Mouse (Mus musculus): Measurements from ENCODE around the gene Strbp. TPM values are rescaled to one million over a fixed set of nuclear protein-coding genes. Genes with fewer than 3 reads are reported as not detected.
"Not testable (repeated sequence)": the region's sequence is repeated elsewhere in the genome, so short reads cannot be mapped to it uniquely, and the experiment has no call there.

The Strbp gene
- polyA plus RNA-seq, 1 experiment from 2014 or later: 11.4 TPM

DNA sequence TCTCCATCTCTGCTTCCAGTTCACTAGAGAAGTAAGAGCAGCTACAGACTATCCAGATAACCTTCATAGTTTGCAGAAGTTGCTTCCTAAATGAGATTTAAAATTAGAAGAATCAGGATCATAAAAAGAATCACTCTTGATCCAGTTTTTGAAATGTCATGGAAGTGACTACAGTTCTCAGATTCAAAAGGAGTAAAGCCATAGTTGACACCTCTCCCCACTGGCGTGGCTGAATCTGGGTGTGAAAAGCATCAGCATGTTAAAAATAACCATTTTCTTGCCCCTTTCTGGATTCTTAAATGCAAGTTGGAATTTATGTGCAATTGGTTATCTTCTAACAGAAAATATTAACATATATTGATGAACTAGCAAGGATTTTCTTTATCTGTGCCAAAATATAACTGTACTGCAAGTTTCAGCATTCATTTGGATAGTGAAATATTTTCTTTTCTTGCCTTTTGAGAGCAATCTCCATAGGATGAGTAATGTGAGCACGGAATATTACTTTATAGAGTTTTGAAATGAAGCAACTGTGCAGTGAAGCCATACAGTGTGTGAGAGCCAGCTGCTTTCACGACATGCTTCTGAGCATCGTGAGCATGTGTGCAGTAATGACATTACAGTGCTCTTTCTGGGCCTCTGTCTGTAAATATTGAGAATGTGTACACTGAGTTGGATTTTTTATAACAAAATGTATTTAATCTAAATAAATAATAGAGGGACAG lies 184.9 kb downstream of the Strbp start:
- no peak overlapping the region for H3K27ac ChIP-seq (ENCODE audit: low read length)

DNA sequence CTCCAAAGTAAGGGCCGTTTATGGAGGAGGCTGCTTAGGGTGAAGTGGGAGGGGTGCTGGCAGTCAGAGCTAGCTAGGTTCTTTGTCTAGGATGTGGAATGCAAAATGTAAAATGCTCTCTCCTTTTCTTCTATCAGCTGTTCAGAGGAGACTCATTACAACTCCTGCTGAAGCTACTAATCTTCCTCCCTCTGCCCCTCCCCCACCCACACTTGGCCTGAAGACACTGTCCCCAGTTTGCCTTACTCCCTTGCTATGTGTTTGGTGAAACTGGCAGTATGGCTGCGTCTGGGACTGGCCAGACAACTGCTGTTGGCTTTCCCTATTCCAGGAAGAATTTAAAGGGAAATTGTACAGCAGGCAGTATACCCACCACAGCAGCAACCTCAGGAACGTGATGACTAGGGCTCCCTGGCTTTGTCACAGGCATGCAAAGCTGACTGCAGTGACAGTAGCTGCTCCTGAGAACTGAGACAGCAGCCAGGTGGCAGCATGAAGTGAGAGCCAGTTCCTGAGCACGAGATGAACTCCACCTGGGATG lies 186.7 kb downstream of the Strbp start:
- no peak overlapping the region for H3K4me3 ChIP-seq (ENCODE audit: low read depth, low read length)
- H3K27me3 ChIP-seq (ENCODE audit: control insufficient read depth, insufficient read depth, low read depth, low read length): no peaks in the 10 kb centered on the region
- H3K4me2 ChIP-seq (ENCODE audit: low read depth, low read length): no peak overlapping the region
- ATAC-seq (ENCODE audit: low read depth): no peak
- H3K27ac ChIP-seq (ENCODE audit: low read length): no peak overlapping the region
- no peak overlapping the region for H3K9ac ChIP-seq (ENCODE audit: low read depth, low read length)
- H3K4me1 ChIP-seq (ENCODE audit: control insufficient read depth, low read depth, low read length): no peaks in the 10 kb centered on the region
- no peaks in the 10 kb centered on the region for H3K36me3 ChIP-seq (ENCODE audit: control insufficient read depth, insufficient read depth)
- WGBS (ENCODE audit: insufficient replicate concordance): 62% methylated on average over 4 of the region's 4 CpGs
- no peaks in the 10 kb centered on the region for H3K9me3 ChIP-seq (replicated peaks; ENCODE audit: control insufficient read depth, low read length)

More for the DNA sequence above, 184.9 kb downstream of the Strbp start:
- Histone ChIP-seq H3K9me3 (replicated peaks; ENCODE audit: control insufficient read depth, low read length) (no peaks in the 10 kb centered on the region), H3K36me3 (ENCODE audit: control insufficient read depth, insufficient read depth) (no peaks in the 10 kb centered on the region), H3K27me3 (ENCODE audit: control insufficient read depth, insufficient read depth, low read depth, low read length) (no peaks in the 10 kb centered on the region), H3K4me1 (ENCODE audit: control insufficient read depth, low read depth, low read length) (no peaks in the 10 kb centered on the region), H3K4me3 (ENCODE audit: low read depth, low read length) (no peak overlapping the region), H3K4me2 (ENCODE audit: low read depth, low read length) (no peak overlapping the region), H3K9ac (ENCODE audit: low read depth, low read length) (no peak overlapping the region)
- ATAC-seq (ENCODE audit: low read depth): no peak
- 75% methylated on average over 4 of the region's 4 CpGs for WGBS (ENCODE audit: insufficient replicate concordance)

DNA sequence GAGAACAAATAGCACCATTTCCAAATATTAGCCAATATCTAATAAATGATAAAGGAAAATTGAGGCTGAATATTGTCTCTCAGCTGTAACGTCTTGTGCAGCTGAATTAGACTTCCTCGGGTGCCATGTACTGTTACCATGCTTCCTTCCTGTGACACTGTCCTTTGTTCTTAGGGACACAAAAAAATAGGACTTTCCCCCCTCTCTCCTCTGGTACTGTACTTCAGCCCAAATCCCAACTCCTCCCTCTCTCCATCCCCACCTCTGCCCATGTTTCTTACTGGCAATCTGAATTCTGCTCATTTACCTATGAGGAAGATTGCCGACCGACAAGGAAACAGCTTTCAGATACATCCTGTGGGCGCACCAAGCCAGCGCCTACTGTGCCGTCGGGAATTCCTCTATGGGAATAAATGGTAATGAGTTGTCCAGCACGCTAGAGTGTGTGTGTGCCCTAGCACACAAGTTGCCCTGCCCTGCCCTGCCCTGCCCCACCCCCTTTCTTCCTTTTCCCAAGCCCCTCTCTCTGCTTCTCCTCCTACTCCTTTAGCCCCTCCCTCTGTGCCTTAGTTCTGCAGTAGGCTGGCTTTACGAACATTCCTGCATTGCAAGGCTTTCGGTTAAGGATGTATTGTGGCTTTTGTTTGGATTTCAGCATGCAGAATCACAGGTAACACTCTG lies 187.5 kb downstream of the Strbp start, which contains the start of gene Gpr21:
Gene Gpr21, plus strand, starts transcription at position 303 of the 681 bp plus-strand sequence.
- H3K4me3 ChIP-seq (ENCODE audit: low read depth, low read length): no peak within 1 kb of the TSS
- H3K4me2 ChIP-seq (ENCODE audit: low read depth, low read length): no peak within 1 kb of the TSS
- ATAC-seq (ENCODE audit: low read depth): no peak
- no peaks in the 10 kb centered on the region for H3K9me3 ChIP-seq (replicated peaks; ENCODE audit: control insufficient read depth, low read length)
- no peak within 1 kb of the TSS for H3K27ac ChIP-seq (ENCODE audit: low read length)
- H3K36me3 ChIP-seq (ENCODE audit: control insufficient read depth, insufficient read depth): no peaks in the 10 kb centered on the region
- 48% methylated on average over 11 of the region's 11 CpGs for WGBS (ENCODE audit: insufficient replicate concordance)
- no peak within 1 kb of the TSS for H3K9ac ChIP-seq (ENCODE audit: low read depth, low read length)
- no peaks in the 10 kb centered on the region for H3K4me1 ChIP-seq (ENCODE audit: control insufficient read depth, low read depth, low read length)
- no peaks in the 10 kb centered on the region for H3K27me3 ChIP-seq (ENCODE audit: control insufficient read depth, insufficient read depth, low read depth, low read length)

DNA sequence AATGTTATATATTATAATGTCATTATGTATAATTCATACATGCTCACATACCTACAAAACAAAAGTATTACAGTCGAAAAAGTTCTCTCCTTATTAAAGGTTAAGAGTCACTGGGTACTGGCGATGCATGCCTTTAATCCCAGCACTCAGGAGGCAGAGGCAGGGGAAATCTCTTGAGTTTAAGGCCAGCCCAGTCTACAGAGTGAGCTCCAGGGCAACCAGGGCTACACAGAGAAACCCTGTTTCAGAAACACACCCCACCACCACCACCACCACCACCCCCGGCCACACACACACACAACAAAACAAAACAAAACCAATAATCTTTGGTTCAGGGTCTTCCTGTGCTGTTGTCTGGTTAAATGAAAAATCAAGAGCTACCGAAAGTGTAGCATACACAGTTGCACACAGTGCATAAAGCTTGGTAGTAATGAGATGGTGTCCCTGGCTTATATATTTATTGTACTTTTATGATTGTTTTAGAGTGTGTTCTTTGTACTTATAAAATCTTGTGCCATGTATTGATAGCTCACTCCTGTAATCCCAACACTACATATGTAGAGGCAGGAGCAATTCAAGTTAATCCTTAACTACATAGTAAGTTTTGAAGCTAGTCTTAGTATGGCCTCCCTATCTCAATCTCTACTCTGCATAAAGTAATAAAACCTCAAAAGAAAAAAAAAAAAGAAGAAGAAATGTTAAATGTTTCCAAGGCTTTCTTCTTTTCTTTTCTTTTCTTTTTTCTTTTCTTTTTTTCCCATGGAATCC lies 192.3 kb downstream of the Strbp start:
- H3K9ac ChIP-seq (ENCODE audit: low read depth, low read length): no peak overlapping the region
- no peak overlapping the region for H3K27ac ChIP-seq (ENCODE audit: low read length)
- no peak overlapping the region for H3K4me2 ChIP-seq (ENCODE audit: low read depth, low read length)
- no peaks in the 10 kb centered on the region; the same call in 1 of the 2 replicates for H3K36me3 ChIP-seq (ENCODE audit: control insufficient read depth, insufficient read depth)
- WGBS (ENCODE audit: insufficient replicate concordance): 76% methylated on average over 4 of the region's 4 CpGs
- no peak overlapping the region for H3K4me3 ChIP-seq (ENCODE audit: low read depth, low read length)
- H3K27me3 ChIP-seq (ENCODE audit: control insufficient read depth, insufficient read depth, low read depth, low read length): no peaks in the 10 kb centered on the region
- H3K4me1 ChIP-seq (ENCODE audit: control insufficient read depth, low read depth, low read length): no peaks in the 10 kb centered on the region
- no peak for ATAC-seq (ENCODE audit: low read depth)
- no peaks in the 10 kb centered on the region for H3K9me3 ChIP-seq (replicated peaks; ENCODE audit: control insufficient read depth, low read length)

DNA sequence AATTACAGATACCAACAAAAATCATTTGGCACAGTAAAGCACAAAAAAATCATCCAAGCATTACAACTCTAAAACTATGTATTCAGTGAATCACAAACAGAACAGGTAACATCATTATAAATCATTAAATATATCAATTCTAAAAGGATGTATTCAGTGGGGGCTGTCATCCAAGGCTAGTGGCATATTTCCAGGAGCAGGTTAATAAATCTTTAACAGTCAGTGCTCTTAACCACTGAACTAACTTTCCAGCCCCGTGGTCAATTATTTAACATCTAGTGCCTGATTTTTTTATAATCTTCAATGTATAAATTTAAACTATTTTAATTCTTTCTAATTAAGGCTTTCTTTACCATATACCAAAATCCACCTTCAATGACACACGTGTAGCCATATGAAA lies 197.8 kb downstream of the Strbp start:
- H3K4me1 ChIP-seq (ENCODE audit: control insufficient read depth, low read depth, low read length); H3K9me3 ChIP-seq (replicated peaks; ENCODE audit: control insufficient read depth, low read length); H3K27ac ChIP-seq (ENCODE audit: low read length); H3K4me3 ChIP-seq (ENCODE audit: low read depth, low read length); H3K4me2 ChIP-seq (ENCODE audit: low read depth, low read length); H3K36me3 ChIP-seq (ENCODE audit: control insufficient read depth, insufficient read depth); ATAC-seq (ENCODE audit: low read depth); H3K27me3 ChIP-seq (ENCODE audit: control insufficient read depth, insufficient read depth, low read depth, low read length); H3K9ac ChIP-seq (ENCODE audit: low read depth, low read length): not testable (repeated sequence)
- WGBS (ENCODE audit: insufficient replicate concordance): 64% methylated on average over 2 of the region's 2 CpGs

DNA sequence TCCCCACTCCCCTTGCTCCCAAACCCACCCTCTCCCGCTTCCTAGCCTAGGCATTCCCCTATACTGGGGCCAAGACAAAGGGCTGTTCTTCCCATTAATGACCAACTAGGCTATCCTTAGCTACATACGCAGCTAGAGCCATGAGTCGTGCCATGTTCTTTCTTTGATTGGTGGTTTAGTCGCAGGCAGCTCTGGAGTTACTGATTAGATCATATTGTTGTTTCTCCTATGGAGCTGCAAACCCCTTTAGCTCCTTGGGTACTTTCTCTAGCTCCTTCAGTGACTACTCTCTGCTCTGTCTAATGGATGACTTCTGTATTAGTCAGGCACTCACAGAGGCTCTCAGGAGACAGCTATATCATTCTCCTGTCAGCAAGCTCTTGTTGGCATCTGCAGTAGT lies 206.3 kb downstream of the Strbp start:
- WGBS (ENCODE audit: insufficient replicate concordance): 74% methylated on average over 4 of the region's 4 CpGs

DNA sequence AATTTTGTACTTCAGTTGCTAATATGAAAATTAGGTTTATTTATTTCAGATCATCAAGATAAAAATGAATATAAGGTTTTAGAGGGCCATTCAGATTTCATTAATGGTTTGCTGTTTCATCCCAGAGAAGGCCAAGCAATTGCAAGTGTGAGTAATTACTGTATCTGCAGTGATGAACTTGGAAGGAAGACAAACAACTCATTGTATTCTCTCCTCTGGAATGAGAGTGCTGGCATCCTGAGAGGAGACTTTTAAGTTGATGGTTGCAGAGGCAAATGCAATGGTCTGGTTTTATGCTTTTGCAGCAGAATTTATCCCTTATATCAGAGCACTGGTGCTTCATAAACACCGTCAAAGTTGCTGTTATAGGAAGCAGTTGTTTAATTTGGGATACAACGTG lies 214.7 kb downstream of the Strbp start:
- 85% methylated on average over 2 of the region's 2 CpGs for WGBS (ENCODE audit: insufficient replicate concordance)

More for the DNA sequence above, 206.3 kb downstream of the Strbp start:
- no peaks in the 10 kb centered on the region for H3K9me3 ChIP-seq (replicated peaks; ENCODE audit: control insufficient read depth, low read length)
- H3K9ac ChIP-seq (ENCODE audit: low read depth, low read length): no peak overlapping the region
- H3K36me3 ChIP-seq (ENCODE audit: control insufficient read depth, insufficient read depth): peaks cover 3% of the 10 kb centered on the region; the same call in 1 of the 2 replicates
- H3K4me3 ChIP-seq (ENCODE audit: low read depth, low read length): no peak overlapping the region
- no peak for ATAC-seq (ENCODE audit: low read depth)
- H3K4me1 ChIP-seq (ENCODE audit: control insufficient read depth, low read depth, low read length): no peaks in the 10 kb centered on the region
- H3K27ac ChIP-seq (ENCODE audit: low read length): no peak overlapping the region
- no peak overlapping the region for H3K4me2 ChIP-seq (ENCODE audit: low read depth, low read length)
- H3K27me3 ChIP-seq (ENCODE audit: control insufficient read depth, insufficient read depth, low read depth, low read length): no peaks in the 10 kb centered on the region

DNA sequence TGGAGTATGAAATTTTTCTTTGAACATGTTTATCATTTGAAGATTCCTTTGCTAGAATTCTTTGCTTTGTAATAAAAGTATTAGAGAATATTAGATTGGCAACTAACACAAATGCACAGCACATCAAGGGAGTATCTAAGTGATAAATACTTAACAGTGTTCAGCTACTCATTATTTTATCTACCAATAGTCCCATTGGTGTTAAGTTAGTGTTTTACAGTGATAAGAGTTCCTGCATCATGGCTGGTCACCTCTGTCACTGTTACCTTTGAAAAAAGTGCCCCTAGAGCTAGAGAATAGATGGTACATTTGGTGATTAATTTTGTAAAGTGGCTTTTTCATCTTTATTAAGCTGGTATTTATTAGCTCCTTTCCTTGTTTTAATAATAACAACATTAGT lies 217.3 kb downstream of the Strbp start:
- H3K4me3 ChIP-seq (ENCODE audit: low read depth, low read length): no peak overlapping the region
- peaks cover 6% of the 10 kb centered on the region for H3K4me1 ChIP-seq (ENCODE audit: control insufficient read depth, low read depth, low read length)
- ATAC-seq (ENCODE audit: low read depth): peak; percentile 82
- H3K27ac ChIP-seq (ENCODE audit: low read length): no peak overlapping the region
- no peak overlapping the region for H3K4me2 ChIP-seq (ENCODE audit: low read depth, low read length)
- no peaks in the 10 kb centered on the region for H3K27me3 ChIP-seq (ENCODE audit: control insufficient read depth, insufficient read depth, low read depth, low read length)
- H3K9ac ChIP-seq (ENCODE audit: low read depth, low read length): no peak overlapping the region
- H3K9me3 ChIP-seq (replicated peaks; ENCODE audit: control insufficient read depth, low read length): no peaks in the 10 kb centered on the region
- no peaks in the 10 kb centered on the region; the same call in 1 of the 2 replicates for H3K36me3 ChIP-seq (ENCODE audit: control insufficient read depth, insufficient read depth)

More for the DNA sequence above, 214.7 kb downstream of the Strbp start:
- no peaks in the 10 kb centered on the region for H3K9me3 ChIP-seq (replicated peaks; ENCODE audit: control insufficient read depth, low read length)
- H3K4me1 ChIP-seq (ENCODE audit: control insufficient read depth, low read depth, low read length): peaks cover 6% of the 10 kb centered on the region
- ATAC-seq (ENCODE audit: low read depth): no peak
- no peak overlapping the region for H3K4me3 ChIP-seq (ENCODE audit: low read depth, low read length)
- no peak overlapping the region for H3K9ac ChIP-seq (ENCODE audit: low read depth, low read length)
- no peaks in the 10 kb centered on the region for H3K27me3 ChIP-seq (ENCODE audit: control insufficient read depth, insufficient read depth, low read depth, low read length)
- H3K4me2 ChIP-seq (ENCODE audit: low read depth, low read length): no peak overlapping the region
- H3K36me3 ChIP-seq (ENCODE audit: control insufficient read depth, insufficient read depth): no peaks in the 10 kb centered on the region; the same call in 1 of the 2 replicates
- H3K27ac ChIP-seq (ENCODE audit: low read length): no peak overlapping the region

Data from liver, embryonic 16.5 days (tissue).